Mouse (Mus musculus) heart, postnatal 0 days (tissue): ENCODE data around the gene Rhoj. TPM values are rescaled to one million over a fixed set of nuclear protein-coding genes. Genes with fewer than 3 reads are reported as not detected.

Source experiments
- ATAC-seq: fragments of 200-750 bp; cut with Nextera tagmentation; 2 replicates; pipeline ENCODE4 v1.8.0; 2017; ENCODE audit warnings: low read depth, moderate number of reproducible peaks, moderate library complexity; ENCODE audit not compliant: insufficient read depth
- DNase-seq: peaks from one replicate; pipeline ENCODE4 v3.0.0-alpha.2; 2016; ENCODE audit warnings: low spot score
- H3K27ac ChIP-seq: fragments of 300-500 bp; sonication (generic); 2 replicates; pipeline ENCODE4 v1.5.1; 2014; ENCODE audit warnings: low read depth, mild to moderate bottlenecking
- H3K27me3 ChIP-seq: fragments of 300-500 bp; sonication (generic); 2 replicates; pipeline ENCODE4 v1.6.1; 2014; ENCODE audit warnings: low read length, mixed read lengths; ENCODE audit not compliant: control insufficient read depth, insufficient read depth
- H3K36me3 ChIP-seq: fragments of 300-500 bp; sonication (generic); replicated peaks from 2 replicates; pipeline ENCODE4 v1.6.1; 2014; ENCODE audit warnings: low read length, mixed read lengths; ENCODE audit not compliant: control insufficient read depth, insufficient read depth
- H3K4me1 ChIP-seq: fragments of 300-500 bp; sonication (generic); 2 replicates; pipeline ENCODE4 v1.6.1; 2014; ENCODE audit warnings: antibody characterized with exemption; ENCODE audit not compliant: control insufficient read depth, insufficient read depth
- H3K4me2 ChIP-seq: fragments of 300-500 bp; sonication (generic); 2 replicates; pipeline ENCODE4 v1.6.1; 2014; ENCODE audit warnings: low read depth, mild to moderate bottlenecking, low read length, moderate library complexity
- H3K4me3 ChIP-seq: fragments of 300-500 bp; sonication (generic); 2 replicates; pipeline ENCODE4 v1.5.1; 2014; ENCODE audit warnings: low read depth, low read length
- H3K9ac ChIP-seq: fragments of 300-500 bp; sonication (generic); replicated peaks from 2 replicates; pipeline ENCODE4 v1.6.1; 2014; ENCODE audit warnings: low read depth, low read length, mixed read lengths
- H3K9me3 ChIP-seq: fragments of 300-500 bp; sonication (generic); replicated peaks from 2 replicates; pipeline ENCODE4 v1.6.1; 2016; ENCODE audit warnings: low read length; ENCODE audit not compliant: control insufficient read depth
- CTCF ChIP-seq: IDR thresholded peaks from 2 replicates; pipeline ENCODE4 v1.5.1; 2016; ENCODE audit warnings: antibody characterized with exemption, control low read depth, low read depth
- EP300 ChIP-seq: IDR thresholded peaks from 2 replicates; pipeline ENCODE4 v1.6.1; 2016; ENCODE audit warnings: antibody characterized with exemption, low read depth
- WGBS: fragments of 180-500 bp; shearing (Covaris S2); extraction: QIAGEN DNeasy Blood & Tissue Kit; methylation state at CpG from one replicate; pipeline ENCODE4 v1.1.7; 2014; 5-methylcytosine and 5-hydroxymethylcytosine counted together
- polyA plus RNA-seq: library from polyadenylated mRNA; unstranded; fragments of >200 nt; fragmentation: Nextera tagmentation; extraction: Ambion mirVana; gene quantifications from 2 replicates; pipeline ENCODE4 v1.2.1, GENCODE M21; 2015
- total RNA-seq: library from RNA; depleted of rRNA; stranded (reverse); fragments of >200 nt; gene quantifications from 2 replicates; pipeline ENCODE4 v1.2.3, GENCODE M21; 2014; ENCODE audit warnings: low replicate concordance

The Rhoj gene
- total and polyA plus RNA-seq, 2 experiments from 2014 or later, result 42.9 to 107 TPM

DNA sequence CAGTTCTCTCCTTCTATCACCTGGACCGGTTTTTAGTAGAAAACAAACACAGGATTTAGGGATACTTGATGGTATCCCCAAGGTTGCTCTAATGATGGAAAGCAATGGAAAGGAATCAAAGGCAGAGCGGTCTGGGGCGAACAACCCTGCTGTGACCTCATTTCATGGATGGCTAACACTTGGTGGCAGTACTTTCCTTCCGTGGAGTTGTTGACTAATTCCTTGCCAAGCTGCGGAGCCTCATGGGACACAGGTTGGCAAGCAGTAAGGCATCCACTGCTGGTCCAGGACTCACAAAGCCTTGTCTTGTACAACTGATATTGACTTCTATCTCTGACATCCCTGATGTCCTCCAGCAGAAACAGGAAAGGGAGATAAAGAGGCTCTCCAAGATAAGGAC, 60.4 kb downstream of the Rhoj start:
- TF ChIP-seq EP300, result no peak
- no peak for TF ChIP-seq CTCF
- no peaks in the 10 kb centered on the region for H3K36me3 ChIP-seq
- DNase-seq (no peak), ATAC-seq (no peak)
- no peak overlapping the region for H3K4me3 ChIP-seq
- 73% methylated on average over 5 of the region's 5 CpGs for WGBS
- no peak overlapping the region for H3K4me2 ChIP-seq
- no peaks in the 10 kb centered on the region for H3K27me3 ChIP-seq
- H3K9ac ChIP-seq, result no peak overlapping the region
- no peaks in the 10 kb centered on the region for H3K9me3 ChIP-seq
- H3K27ac ChIP-seq, result 0 out of 2 replicates have a peak overlapping the region, but pooled peaks have one; percentile 19
- H3K4me1 ChIP-seq, result 0 out of 2 replicates have a peak, but pooled peaks cover 19% of the 10 kb centered on the region

DNA sequence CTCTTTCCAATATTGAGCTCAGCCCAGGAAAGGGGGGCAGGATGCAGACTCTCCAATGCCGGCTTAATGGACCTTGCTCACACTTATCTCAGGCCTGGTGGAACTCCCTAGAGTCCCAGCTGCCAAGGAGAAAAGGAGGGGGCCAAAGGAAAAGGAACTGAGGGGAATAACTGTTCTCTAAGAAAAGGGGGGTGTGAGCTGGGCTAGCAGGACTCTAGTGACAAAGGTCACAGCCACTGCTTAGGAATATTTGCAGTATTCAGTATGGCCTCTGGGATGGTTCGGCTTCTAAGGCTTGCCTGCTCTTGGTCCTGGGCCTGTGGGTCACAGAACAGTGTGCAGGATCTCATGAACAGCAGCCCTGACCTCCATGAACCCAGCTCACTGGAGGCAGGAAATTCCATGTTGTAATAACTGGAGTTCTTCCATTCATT, 61.3 kb downstream of the Rhoj start:
- peak; percentile 35 for DNase-seq
- no peak overlapping the region for H3K9ac ChIP-seq
- TF ChIP-seq CTCF, result no peak
- no peak for TF ChIP-seq EP300
- no peaks in the 10 kb centered on the region for H3K9me3 ChIP-seq
- H3K27me3 ChIP-seq, result no peaks in the 10 kb centered on the region
- peak overlapping the region; percentile 19; the same call in 1 of the 2 replicates for H3K27ac ChIP-seq
- no peak overlapping the region for H3K4me2 ChIP-seq
- WGBS, result 21% methylated on average over 2 of the region's 2 CpGs
- H3K4me3 ChIP-seq, result no peak overlapping the region
- ATAC-seq, result peak; percentile 67
- 0 out of 2 replicates have a peak, but pooled peaks cover 19% of the 10 kb centered on the region for H3K4me1 ChIP-seq
- no peaks in the 10 kb centered on the region for H3K36me3 ChIP-seq

DNA sequence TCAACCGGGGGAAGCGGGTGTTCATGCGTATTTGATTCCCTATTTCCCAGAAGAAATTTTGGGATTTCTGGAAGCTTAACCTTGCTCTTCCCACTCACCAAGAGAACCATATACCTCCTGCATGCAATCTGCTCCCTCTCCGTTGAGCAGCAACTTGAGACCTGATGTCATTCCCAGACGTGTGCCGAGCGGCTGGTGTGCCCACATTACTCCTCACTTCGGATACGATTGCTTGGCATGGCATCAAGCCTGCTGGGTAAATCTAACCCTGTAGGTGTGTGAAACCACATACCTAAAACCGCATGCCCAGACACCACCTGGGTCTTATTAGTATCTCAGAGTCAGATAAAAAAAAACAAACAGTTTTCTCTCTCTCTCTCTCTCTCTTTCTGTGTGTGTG, 66.3 kb downstream of the Rhoj start:
- 0 out of 2 replicates have a peak, but pooled peaks cover 3% of the 10 kb centered on the region for H3K4me1 ChIP-seq
- H3K27ac ChIP-seq, result no peak overlapping the region
- 0 out of 2 replicates have a peak, but pooled peaks cover 8% of the 10 kb centered on the region for H3K36me3 ChIP-seq
- no peak overlapping the region for H3K4me3 ChIP-seq
- H3K27me3 ChIP-seq, result no peaks in the 10 kb centered on the region
- no peak for DNase-seq
- H3K9me3 ChIP-seq, result no peaks in the 10 kb centered on the region
- no peak overlapping the region for H3K9ac ChIP-seq
- no peak for TF ChIP-seq CTCF
- TF ChIP-seq EP300, result no peak
- 91% methylated on average over 10 of the region's 10 CpGs for WGBS
- no peak for ATAC-seq
- no peak overlapping the region for H3K4me2 ChIP-seq

DNA sequence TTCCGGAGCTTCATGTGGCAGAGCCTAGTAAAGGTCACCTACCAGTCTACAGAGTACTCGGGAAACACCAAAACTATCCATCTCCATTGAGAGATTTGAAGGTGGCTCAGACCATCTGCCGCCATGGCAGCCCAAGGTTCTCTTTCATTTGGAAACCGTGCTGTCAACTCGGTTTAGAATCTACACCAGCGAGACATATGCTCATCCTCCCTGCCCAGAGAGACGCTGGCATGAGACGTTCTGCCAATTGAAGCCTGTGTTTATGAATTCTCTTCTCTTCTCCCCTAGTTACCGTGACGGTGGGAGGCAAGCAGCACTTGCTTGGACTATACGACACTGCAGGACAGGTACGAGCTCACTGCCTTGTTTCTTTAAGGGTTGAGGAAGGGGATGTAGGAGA, 66.9 kb downstream of the Rhoj start:
- H3K9ac ChIP-seq, result no peak overlapping the region
- H3K9me3 ChIP-seq, result no peaks in the 10 kb centered on the region
- no peaks in the 10 kb centered on the region for H3K4me1 ChIP-seq
- H3K36me3 ChIP-seq, result 0 out of 2 replicates have a peak, but pooled peaks cover 8% of the 10 kb centered on the region
- no peak overlapping the region for H3K4me2 ChIP-seq
- ATAC-seq, result no peak
- DNase-seq, result no peak
- no peak overlapping the region for H3K27ac ChIP-seq
- H3K27me3 ChIP-seq, result no peaks in the 10 kb centered on the region
- H3K4me3 ChIP-seq, result no peak overlapping the region
- 90% methylated on average over 12 of the region's 12 CpGs for WGBS
- TF ChIP-seq CTCF (no peak), EP300 (no peak)

DNA sequence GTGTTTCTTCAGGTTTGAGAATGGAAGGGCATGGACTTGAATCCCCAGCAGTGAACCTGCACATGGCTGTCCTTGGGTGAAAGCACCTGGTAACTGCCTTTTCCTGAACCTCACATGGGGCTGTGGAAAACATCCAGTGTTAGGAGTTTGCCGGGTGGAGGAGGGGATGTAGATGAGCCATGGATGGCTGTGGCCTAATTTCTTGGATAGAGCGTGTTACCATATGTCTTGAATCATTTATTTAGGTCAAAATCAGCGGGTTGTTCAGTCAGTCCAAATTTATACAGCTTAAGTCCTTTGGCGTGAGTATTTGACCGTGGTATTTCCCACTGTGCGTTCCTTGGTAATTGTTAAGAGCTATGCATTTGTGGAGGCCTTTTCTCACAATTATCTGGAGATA, 68.0 kb downstream of the Rhoj start:
- H3K27me3 ChIP-seq, result no peaks in the 10 kb centered on the region
- ATAC-seq, result no peak
- WGBS, result 78% methylated on average over 6 of the region's 6 CpGs

DNA sequence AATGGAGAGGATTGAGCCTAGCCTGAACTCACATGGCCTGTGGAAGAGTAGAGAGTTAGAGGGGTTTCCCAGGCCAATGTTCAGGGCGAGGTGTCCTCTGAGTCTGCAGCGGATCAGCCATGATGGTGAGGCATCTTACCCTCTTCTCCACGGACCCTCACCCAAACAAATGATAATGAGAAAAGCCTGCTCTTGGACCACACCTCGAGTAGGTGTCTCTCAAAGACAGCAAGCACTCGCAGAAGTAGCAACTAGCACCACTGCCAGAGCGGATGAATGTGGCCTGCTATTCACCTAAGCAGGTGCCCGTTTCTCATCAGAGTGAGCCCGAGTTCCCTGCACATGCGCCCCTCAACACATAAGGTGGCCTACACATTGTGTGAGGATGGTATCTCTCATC, 78.6 kb downstream of the Rhoj start:
- Histone ChIP-seq H3K9ac (no peak overlapping the region), H3K4me2 (no peak overlapping the region), H3K9me3 (no peaks in the 10 kb centered on the region), H3K27me3 (no peaks in the 10 kb centered on the region), H3K4me1 (no peaks in the 10 kb centered on the region), H3K27ac (no peak overlapping the region), H3K36me3 (no peaks in the 10 kb centered on the region), H3K4me3 (no peak overlapping the region)
- DNase-seq, result no peak
- ATAC-seq, result no peak
- WGBS, result 83% methylated on average over 9 of the region's 9 CpGs
- no peak for TF ChIP-seq EP300
- no peak for TF ChIP-seq CTCF

More for the DNA sequence above, 68.0 kb downstream of the Rhoj start:
- no peak for DNase-seq
- 0 out of 2 replicates have a peak, but pooled peaks cover 8% of the 10 kb centered on the region for H3K36me3 ChIP-seq
- no peak overlapping the region for H3K9ac ChIP-seq
- H3K4me3 ChIP-seq, result no peak overlapping the region
- no peaks in the 10 kb centered on the region for H3K9me3 ChIP-seq
- TF ChIP-seq EP300, result no peak
- TF ChIP-seq CTCF, result no peak
- H3K27ac ChIP-seq, result no peak overlapping the region
- H3K4me2 ChIP-seq, result no peak overlapping the region
- H3K4me1 ChIP-seq, result no peaks in the 10 kb centered on the region
